Mouse (Mus musculus): Measurements from ENCODE around the gene Bbx. TPM values are rescaled to one million over a fixed set of nuclear protein-coding genes. Genes with fewer than 3 reads are reported as not detected.
A peak's percentile ranks its signal among the peaks of the same experiment; 100 is the strongest.

The Bbx gene
- total and polyA plus RNA-seq, 3 experiments, result 20.6 to 26.2 (median 21.6) TPM

GRCm38 (mm10) chr16:50478695-50479094, 46.5 kb upstream of the Bbx start:
- dilution Hi-C loops (cut with MboI; ENCODE audit: extremely low pct_ligation_motif_present, extremely low pct_unique_long_range_greater_than_20kb, low sequenced_read_pairs) (no loop called here), in situ Hi-C loops (cut with MboI; ENCODE audit: low pct_ligation_motif_present, low pct_unique_long_range_greater_than_20kb, low sequenced_read_pairs) (no loop called here)
- no peak overlapping the region for H3K4me2 ChIP-seq (ENCODE audit: insufficient read depth, low read depth, poor library complexity, severe bottlenecking)

GRCm38 (mm10) chr16:50477628-50478027, 45.4 kb upstream of the Bbx start:
- in situ Hi-C loops (cut with MboI; ENCODE audit: low pct_ligation_motif_present, low pct_unique_long_range_greater_than_20kb, low sequenced_read_pairs), result no loop called here

More at GRCm38 (mm10) chr16:50478695-50479094, 46.5 kb upstream of the Bbx start:
- no peaks in the 10 kb centered on the region; the same call in none of the 2 replicates for H3K79me2 ChIP-seq (replicated peaks; ENCODE audit: control insufficient read depth, extremely low read depth, insufficient read depth, poor library complexity, severe bottlenecking)
- H3K4me1 ChIP-seq (ENCODE audit: control insufficient read depth in 1 of 2, insufficient read depth in 2 of 2), result peaks cover 20 to 56% of the 10 kb centered on the region in 2 experiments
- H3K4me3 ChIP-seq (replicated peaks in 1 of 3; ENCODE audit: low read depth in 2 of 3, low read length in 2 of 3, poor library complexity in 1 of 3), result no peak overlapping the region
- no peaks in the 10 kb centered on the region for H3K9me3 ChIP-seq (replicated peaks; ENCODE audit: low read length)
- H3K27me3 ChIP-seq (replicated peaks), result no peaks in the 10 kb centered on the region
- no peak overlapping the region for H3K9ac ChIP-seq (ENCODE audit: insufficient read depth, low read depth)
- peaks cover 0 to 6% of the 10 kb centered on the region in 2 experiments for H3K36me3 ChIP-seq (replicated peaks in 1 of 2; ENCODE audit: control insufficient read depth in 1 of 2, insufficient read depth in 1 of 2, low read length in 1 of 2)
- TF ChIP-seq JUND (conservative IDR thresholded peaks at IDR 0.05; ENCODE audit: low read depth, low read length) (no peak), USF1 (IDR thresholded peaks at IDR 0.05; ENCODE audit: low read depth, low read length) (no peak), BHLHE40 (IDR thresholded peaks at IDR 0.05; ENCODE audit: low read depth, low read length) (no peak), JUN (IDR thresholded peaks at IDR 0.05; ENCODE audit: insufficient read depth, low read depth, low read length) (no peak), KAT2A (IDR thresholded peaks at IDR 0.05; ENCODE audit: insufficient replicate concordance, low read length) (no peak), ZKSCAN1 (IDR thresholded peaks at IDR 0.05; ENCODE audit: borderline replicate concordance, low read depth, low read length) (no peak), TBP (conservative IDR thresholded peaks at IDR 0.05; ENCODE audit: low read depth, low read length) (no peak), SMC3 (IDR thresholded peaks at IDR 0.05; ENCODE audit: low read depth, low read length) (no peak), UBTF (IDR thresholded peaks at IDR 0.05; ENCODE audit: low read depth, low read length) (no peak), EP300 (IDR thresholded peaks at IDR 0.05; ENCODE audit: low read length) (no peak), SIN3A (IDR thresholded peaks at IDR 0.05; ENCODE audit: low read length) (no peak), MYC (IDR thresholded peaks at IDR 0.05; ENCODE audit: low read depth, low read length) (no peak), USF2 (conservative IDR thresholded peaks at IDR 0.05; ENCODE audit: low read depth, low read length) (no peak), TCF12 (IDR thresholded peaks at IDR 0.05; ENCODE audit: low read depth, low read length) (no peak), ELF1 (IDR thresholded peaks at IDR 0.05; ENCODE audit: low read depth, low read length) (no peak), PAX5 (IDR thresholded peaks at IDR 0.05; ENCODE audit: low read length) (no peak), MXI1 (IDR thresholded peaks at IDR 0.05; ENCODE audit: low read depth, low read length) (no peak), HCFC1 (IDR thresholded peaks at IDR 0.05; ENCODE audit: low read depth, low read length) (no peak)
- DNase-seq (ENCODE audit: extremely low read depth), result no peak
- no peak overlapping the region for H3K27ac ChIP-seq (ENCODE audit: insufficient read depth, low read depth)

More at GRCm38 (mm10) chr16:50477628-50478027, 45.4 kb upstream of the Bbx start:
- H3K27ac ChIP-seq (ENCODE audit: insufficient read depth, low read depth), result peak overlapping the region; percentile 33; the same call in 1 of the 2 replicates
- no peaks in the 10 kb centered on the region for H3K9me3 ChIP-seq (replicated peaks; ENCODE audit: low read length)
- H3K4me2 ChIP-seq (ENCODE audit: insufficient read depth, low read depth, poor library complexity, severe bottlenecking), result peak overlapping the region; percentile 67
- peaks cover 12 to 46% of the 10 kb centered on the region in 2 experiments for H3K4me1 ChIP-seq (ENCODE audit: control insufficient read depth in 1 of 2, insufficient read depth in 2 of 2)
- TF ChIP-seq MAX (IDR thresholded peaks at IDR 0.05; ENCODE audit: low read length) (peak; percentile 37; the same call in 1 of the 2 replicates), EP300 (IDR thresholded peaks at IDR 0.05; ENCODE audit: low read length) (peak; percentile 68), JUN (IDR thresholded peaks at IDR 0.05; ENCODE audit: insufficient read depth, low read depth, low read length) (no peak), IRF4 (IDR thresholded peaks at IDR 0.05; ENCODE audit: low read depth, low read length) (peak; percentile 73), MEF2A (IDR thresholded peaks at IDR 0.05; ENCODE audit: borderline replicate concordance, low read depth, low read length) (no peak), MAFK (IDR thresholded peaks at IDR 0.05; ENCODE audit: insufficient replicate concordance, low read length) (0 out of 2 replicates have a peak, but pooled peaks have one; percentile 40), BHLHE40 (IDR thresholded peaks at IDR 0.05; ENCODE audit: low read depth, low read length) (no peak), RAD21 (IDR thresholded peaks at IDR 0.05; ENCODE audit: low read depth, low read length) (no peak), CHD2 (IDR thresholded peaks at IDR 0.05; ENCODE audit: low read length) (0 out of 2 replicates have a peak, but pooled peaks have one; percentile 34), PAX5 (IDR thresholded peaks at IDR 0.05; ENCODE audit: low read length) (no peak), JUND (conservative IDR thresholded peaks at IDR 0.05; ENCODE audit: low read depth, low read length) (peak; percentile 51; the same call in 1 of the 2 replicates), NELFE (IDR thresholded peaks at IDR 0.05; ENCODE audit: low read depth, low read length) (no peak), GABPA (IDR thresholded peaks at IDR 0.05; ENCODE audit: insufficient replicate concordance, low read depth, low read length) (no peak)
- dilution Hi-C loops (cut with MboI; ENCODE audit: extremely low pct_ligation_motif_present, extremely low pct_unique_long_range_greater_than_20kb, low sequenced_read_pairs), result no loop called here
- H3K4me3 ChIP-seq (replicated peaks in 1 of 3; ENCODE audit: low read depth in 2 of 3, low read length in 2 of 3, poor library complexity in 1 of 3), result no peak overlapping the region
- H3K79me2 ChIP-seq (replicated peaks; ENCODE audit: control insufficient read depth, extremely low read depth, insufficient read depth, poor library complexity, severe bottlenecking), result no peaks in the 10 kb centered on the region; the same call in none of the 2 replicates
- H3K36me3 ChIP-seq (replicated peaks in 1 of 2; ENCODE audit: control insufficient read depth in 1 of 2, insufficient read depth in 1 of 2, low read length in 1 of 2), result peaks cover 0 to 6% of the 10 kb centered on the region in 2 experiments
- H3K27me3 ChIP-seq (replicated peaks), result no peaks in the 10 kb centered on the region
- peak overlapping the region; percentile 27; the same call in 1 of the 2 replicates for H3K9ac ChIP-seq (ENCODE audit: insufficient read depth, low read depth)
- DNase-seq (ENCODE audit: extremely low read depth), result no peak
